Mouse (Mus musculus) 416B (cell line): Measurements from ENCODE around the gene Il3ra.

Experiments used
- DNase-seq: peaks from one replicate; pipeline ENCODE4 v3.0.0; 2011; ENCODE audit warnings: low read depth

Il3ra gene

DNA sequence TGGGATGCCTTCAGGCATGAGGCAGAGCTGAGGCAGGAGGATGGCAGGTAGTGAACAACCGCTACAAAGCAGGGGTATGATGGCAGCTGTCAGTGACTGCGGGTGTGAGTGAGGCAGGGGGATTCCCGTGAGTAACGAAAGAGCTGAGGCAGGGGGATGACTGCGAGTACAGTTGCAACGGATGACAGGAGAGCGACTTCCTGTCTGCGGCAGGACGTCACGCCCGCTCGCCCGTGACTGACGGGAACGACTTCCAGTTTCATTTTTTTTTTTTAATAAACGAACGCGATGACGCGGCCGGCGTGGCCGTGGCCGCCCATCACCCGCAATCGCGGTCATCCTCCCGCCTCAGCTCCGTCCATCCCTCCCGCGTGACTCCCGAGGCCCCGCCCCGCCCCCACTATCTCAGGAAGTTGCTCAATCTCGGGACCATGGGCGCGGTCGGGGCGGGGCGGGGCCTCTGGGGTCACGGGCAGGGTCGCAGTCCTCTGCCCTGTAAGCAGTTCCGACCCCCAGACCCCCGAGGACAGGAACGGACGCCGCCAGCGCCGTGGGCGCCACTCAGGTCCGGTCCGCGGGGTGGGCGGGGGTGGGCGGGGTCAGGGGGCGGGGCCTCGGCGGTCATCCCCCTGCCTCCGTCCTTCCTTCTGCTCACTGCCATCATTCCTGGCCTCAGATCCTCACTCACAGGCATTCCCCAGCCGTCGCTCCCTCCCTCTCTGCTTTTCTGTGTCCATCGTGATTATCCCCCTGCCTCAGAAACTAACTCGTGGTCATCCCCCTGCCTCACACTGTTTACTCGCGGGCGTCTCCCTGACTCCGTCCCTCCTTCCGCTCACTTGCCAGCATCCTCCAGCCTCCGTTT is at the start of gene Il3ra:
Gene Il3ra (plus strand): TSS at position 328 of the 865 bp plus-strand sequence.
- DNase-seq: peak; percentile 88

GRCm38 (mm10) chr14:14308938-14309337 is 37.1 kb upstream of the Il3ra start:
- no peak for DNase-seq

- no peak for DNase-seq
These were observed 36.7 kb upstream of the Il3ra start for GRCm38 (mm10) chr14:14309416-14309815.

DNA sequence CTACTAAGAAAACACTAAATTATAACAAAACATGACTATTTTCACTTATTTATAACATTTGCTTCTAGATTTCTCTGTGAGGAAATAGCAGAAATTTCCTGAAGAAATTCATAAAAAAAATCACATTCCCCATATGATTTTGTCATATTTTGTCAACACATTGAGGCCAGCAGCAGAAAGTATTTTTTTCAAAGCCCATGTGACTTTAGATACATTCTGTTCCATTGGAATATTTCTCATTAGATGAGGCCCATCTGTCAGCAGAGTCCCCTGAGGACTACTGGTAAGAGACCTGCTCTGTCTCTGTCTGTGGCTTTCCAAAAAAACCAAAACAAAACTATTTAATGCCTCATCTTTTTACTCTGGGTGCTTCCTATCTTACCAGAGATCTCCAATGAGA is 23.5 kb upstream of the Il3ra start, which contains the start of gene Olfr31:
Gene Olfr31 (plus strand): TSS at position 301 of the 400 bp plus-strand sequence.
- DNase-seq: no peak

- peak; percentile 93 for DNase-seq
These were observed 783 bp upstream of the Il3ra start for GRCm38 (mm10) chr14:14345113-14345871.

DNA sequence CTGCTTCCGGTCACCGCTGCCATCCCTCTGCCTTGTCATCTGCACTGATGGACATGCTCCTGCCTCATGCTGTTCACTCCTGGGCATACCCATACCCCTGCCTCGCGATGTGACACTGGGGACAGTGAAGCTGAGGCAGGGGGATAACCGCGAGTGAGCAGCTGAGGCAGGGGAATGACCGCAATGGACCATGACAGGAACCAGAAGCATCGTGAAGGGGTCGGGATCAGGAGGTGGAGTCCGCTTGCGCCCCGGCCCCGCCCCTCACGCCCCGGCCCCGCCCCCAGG is 682 bp downstream of the Il3ra start:
- DNase-seq: no peak

DNA sequence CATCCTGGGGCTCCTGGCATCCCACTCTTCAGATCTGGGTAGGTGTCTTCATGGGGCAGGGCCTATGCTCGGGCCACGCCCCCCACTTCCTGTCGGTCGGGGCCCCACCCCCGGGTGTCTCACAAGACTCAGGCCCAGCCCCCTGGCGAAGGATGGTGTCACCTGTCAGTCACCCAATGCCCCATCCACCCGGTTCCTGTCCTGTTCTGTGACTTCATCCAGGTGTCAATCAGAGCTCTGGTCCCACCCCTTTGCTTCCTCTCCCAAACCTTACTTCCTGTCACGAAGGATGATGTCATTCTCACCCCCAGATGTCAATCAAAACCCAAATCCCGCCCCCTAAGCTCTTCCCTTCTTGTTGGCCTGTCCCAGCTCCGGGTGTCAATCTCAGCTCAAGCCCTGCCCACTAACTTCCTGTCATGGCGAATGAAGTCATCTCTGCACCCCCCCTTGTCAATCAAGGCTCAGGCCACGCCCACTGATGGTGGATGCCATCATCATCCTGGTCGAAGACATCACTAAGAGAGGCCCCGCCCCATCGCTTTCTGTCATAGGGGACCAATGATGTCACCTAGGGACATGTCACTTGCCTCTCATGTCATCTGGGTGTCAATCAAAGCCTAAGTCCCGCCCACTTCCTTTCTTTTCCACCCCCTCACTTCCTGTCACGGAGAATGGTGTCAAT is 1.2 kb downstream of the Il3ra start:
- peak; percentile 61 for DNase-seq

DNA sequence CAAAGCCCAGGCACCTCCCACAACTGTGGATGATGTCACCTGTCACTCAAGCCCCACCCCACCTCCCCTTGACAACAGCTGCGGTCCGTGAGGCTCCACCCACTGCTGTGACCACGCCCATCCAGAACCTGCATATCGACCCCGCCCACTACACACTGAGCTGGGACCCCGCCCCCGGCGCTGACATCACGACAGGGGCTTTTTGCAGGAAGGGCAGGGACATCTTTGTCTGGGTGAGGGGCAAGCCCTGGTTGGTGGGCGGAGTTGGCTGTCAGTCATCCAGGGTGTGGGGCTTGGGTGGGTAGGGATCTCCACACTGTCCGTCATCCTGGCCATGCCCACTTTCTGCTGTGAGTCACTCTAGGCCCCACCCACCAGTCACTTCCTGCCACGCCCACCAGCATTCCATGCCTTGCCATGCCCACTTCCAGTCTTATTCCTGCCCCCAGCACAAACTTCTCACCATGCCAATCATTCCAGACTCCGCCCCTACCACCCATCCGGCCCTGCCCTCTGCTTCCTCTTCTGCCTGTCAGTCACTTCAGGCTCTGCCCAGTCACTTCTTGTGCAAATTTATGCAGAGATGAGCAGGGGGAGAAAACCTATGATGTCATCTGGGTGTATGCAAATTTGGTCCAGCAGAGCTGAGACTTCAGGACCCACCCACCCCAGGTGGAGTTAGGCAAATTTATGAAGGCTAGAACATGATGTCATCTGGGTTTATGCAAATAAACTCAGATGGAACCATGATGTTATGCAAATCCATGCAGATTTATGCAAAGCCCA is 2.0 kb downstream of the Il3ra start:
- DNase-seq: peak; percentile 45

DNA sequence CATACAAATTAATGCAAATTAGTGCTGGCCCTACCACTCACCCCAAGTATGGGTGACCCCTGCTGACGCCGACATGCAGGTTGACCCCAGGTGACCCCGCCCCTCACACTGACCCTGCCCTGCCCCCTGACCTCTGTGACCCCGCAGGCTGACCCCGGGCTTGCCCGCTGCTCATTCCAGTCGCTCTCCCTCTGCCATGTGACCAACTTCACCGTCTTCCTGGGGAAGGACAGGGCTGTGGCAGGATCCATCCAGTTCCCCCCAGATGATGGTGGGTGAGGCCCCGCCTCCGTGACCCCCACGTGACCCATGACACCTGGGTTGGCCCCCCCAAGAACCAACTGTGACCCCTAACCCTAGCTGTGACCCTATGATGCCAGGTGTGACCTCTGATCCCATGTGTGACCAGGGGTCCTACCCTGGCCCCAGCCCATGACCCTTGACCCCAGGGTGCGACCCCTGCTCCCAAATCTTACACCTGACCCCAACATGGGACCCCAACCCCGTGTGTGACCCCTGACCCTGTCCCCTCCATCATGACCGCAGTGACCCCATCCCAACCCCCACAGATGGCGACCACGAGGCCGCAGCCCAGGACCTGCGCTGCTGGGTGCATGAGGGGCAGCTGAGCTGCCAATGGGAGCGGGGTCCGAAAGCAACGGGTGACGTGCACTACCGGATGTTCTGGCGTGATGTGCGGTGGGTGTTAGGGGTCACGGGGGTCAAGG is 2.8 kb downstream of the Il3ra start:
- no peak for DNase-seq

DNA sequence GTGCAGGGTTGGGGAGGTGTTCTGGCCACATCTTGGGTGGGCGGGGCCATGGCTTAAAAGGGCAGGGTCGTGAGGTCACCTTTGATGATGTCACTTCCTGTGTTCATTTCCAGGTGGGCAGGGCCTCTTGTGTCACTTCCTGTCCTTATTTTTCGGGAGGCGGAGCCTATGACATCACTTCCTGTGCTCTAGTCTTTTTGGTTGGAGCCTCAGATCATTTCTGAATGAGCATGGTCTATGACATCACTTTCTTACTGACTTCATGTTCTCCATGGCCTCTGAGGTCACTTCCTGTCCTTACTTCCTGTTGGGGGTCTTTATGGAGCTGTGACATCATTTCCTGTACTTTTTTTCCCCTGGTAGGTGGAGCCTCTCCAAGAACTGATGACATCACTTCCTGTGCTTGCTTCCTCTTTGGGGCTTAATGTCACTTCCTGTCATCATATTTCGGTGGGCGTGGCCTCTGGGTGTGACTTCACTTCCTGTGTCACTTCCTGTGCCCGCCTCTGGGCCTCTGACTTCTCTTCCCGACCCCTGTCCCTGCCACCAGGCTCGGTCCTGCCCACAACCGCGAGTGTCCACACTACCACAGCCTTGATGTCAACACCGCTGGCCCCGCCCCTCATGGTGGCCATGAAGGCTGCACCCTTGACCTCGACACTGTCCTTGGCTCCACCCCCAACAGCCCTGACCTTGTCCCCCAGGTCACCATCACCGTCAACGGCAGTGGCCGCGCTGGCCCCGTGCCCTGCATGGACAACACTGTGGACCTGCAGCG is 3.6 kb downstream of the Il3ra start:
- peak; percentile 62 for DNase-seq

DNA sequence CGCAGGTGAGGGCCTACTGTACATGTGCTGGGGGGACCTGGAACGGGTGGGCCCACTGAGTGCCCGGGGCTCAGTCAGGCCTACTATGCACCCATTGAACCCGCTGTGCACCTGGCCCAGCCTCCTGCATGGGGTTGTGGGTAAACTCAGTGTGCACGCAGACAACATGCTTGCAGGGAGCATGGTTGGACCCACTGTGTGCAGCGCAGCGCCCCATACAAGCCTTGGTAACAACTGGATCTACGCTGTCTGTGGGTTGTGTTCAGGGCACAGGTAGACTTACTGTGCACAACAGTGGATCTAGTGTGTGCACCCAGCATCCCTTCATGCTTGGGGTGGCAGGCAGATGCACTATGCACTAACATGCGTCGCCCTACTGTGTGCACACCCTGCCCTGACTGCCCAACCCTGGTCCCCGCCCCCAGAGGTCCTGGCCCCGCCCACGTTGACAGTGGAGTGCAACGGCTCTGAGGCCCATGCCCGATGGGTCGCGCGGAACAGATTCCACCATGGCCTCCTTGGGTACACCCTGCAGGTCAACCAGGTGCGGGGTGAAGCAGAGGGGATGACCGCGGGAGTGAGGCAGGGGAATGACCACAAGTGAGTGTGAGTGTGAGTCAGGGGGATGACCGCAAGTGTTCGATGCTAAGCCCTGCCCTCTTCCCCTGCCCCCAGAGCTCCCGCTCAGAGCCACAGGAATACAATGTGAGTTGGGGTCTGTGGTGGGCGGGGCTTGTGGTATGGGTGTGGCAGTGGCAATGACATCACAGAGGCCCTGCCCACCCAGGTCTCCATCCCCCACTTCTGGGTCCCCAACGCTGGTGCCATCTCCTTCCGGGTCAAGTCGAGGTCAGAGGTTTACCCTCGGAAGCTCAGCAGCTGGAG is 4.4 kb downstream of the Il3ra start:
- no peak for DNase-seq

DNA sequence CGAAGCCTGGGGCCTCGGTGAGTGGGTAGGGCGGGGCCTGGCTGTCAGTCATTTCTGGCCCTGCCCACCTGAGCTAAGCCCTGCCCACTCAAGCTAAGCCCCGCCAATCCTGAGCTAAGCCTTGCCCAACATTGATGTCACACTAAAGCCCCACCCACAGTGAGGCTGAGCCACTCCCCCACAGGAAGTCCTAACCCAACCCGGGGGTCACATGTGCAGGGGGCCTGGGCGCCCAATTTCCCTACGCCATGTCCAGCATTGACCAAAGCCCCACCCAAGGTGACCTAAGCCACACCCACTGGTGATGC is 5.0 kb downstream of the Il3ra start:
- no peak for DNase-seq

DNA sequence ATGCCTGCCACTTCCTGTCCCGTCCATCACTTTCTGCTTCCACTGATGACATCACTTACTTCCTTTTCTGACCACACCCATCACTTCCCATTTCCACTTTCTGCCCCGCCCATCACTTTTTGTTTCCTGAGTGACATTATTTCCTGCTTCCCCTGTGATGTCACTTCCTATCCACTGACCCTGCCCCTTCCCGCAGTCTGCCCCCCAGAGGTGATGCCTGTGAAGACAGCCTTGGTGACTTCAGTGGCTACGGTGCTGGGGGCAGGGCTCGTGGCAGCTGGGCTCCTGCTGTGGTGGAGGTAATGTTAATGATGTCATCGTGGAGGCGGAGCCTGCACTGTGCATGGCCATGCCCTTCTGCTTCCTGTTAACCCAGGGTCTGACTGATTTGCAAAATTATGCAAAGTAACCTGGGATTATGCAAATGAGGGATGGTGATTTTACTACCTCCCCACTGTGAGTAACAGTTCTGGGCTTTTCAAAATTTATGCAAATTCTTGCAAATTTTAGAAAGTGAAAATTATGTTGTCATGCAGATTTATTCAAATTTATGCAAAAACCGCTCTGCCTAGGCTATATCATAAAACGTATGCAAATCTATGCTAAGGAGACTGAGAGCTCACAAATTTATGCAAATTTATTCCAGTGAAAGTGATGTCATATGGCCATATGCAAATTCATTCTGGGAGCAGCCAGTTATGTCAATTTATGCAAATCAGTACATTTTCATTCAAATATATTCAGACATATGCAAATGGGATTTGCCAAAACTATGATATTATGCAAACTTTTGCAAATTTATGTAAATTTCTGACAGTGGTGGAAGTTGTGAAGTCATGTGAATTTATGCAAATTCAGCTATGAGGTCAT is 5.9 kb downstream of the Il3ra start:
- DNase-seq: peak; percentile 43

DNA sequence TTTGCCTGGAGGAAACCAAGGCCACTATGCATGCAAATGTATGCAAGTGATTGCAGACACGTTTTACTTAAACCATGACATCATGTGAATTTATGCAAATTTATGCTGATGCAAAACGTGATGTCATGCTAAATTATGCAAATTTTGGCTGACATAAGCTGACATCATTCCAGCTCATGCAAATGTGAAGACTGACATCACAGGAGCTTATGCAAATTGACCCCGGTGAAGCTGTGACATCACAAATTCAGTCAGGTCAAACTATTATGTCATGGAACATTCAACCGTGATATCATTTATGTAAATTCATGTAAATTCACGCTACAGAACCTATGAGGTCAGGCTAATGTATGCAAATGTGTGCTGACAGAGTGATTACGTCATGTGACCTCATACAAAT is 6.5 kb downstream of the Il3ra start:
- DNase-seq: peak; percentile 57

GRCm38 (mm10) chr14:14353081-14353732 is 7.1 kb downstream of the Il3ra start:
- peak; percentile 39 for DNase-seq

DNA sequence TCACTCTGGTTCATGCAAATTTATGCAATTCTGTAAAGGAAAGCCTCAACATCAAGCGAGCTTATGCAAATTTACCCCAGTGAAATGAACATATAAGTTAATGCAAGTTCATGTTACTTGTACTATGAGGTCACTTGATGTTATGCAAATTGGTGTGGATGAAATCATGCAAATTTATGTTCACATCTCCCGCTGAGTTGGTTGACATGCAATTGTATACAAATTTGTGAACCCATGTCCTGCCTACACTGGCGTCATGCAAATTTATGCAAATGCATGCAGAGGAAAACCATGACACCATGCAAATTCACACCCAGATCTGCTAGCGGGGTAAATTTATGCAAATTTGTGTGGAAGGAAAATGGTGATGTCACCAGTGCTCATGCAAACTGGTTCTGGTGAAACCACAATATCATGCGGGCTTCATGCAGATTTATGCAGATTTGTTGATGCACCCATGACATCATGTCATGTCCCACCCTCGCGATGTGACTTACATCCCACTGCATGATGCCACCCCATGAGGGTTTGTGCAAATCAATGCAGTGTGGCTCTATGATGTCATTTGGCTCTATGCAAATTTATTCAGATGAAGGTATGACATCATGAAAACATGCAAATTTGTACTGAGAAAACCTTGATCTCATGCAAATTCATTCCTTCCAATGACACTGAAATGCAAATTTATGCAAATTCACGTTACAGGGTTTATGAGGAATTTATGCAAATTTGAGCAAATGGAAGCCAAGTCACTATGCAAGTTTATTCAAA is 7.8 kb downstream of the Il3ra start:
- no peak for DNase-seq
